Mouse (Mus musculus): ENCODE measurements around the gene Wfdc15b. TPM values are rescaled to one million over a fixed set of nuclear protein-coding genes. Genes with fewer than 3 reads are reported as not detected.

The Wfdc15b gene
- total RNA-seq (2023) = not detected in 4 replicates

DNA sequence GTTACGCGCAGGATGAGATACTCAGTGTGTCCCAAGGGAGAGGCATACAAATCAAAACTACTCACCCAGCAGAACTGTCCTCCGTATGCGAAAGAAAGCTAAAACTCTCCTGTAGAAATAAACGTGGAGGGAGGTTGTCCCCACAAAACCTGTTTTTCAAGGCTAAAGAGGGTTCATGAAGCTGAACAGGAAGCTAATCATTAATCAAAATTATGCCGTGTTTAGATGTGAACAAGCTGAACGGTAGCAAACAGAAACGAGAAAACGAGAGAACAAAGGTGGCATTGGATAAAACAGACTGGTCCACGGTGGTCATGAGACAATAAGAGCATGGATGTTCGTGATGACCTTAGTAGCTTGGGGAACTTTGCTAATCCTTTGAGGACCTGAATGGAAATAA lies at the start of gene Wfdc15b:
Gene Wfdc15b (minus strand): TSS at position 139 of the 400 bp plus-strand sequence.

GRCm38 (mm10) chr2:164256540-164256939 lies 35.1 kb upstream of the Wfdc15b start, which contains the start of gene Svs3b:
Gene Svs3b (minus strand): TSS chr2:164256640.

GRCm38 (mm10) chr2:164238366-164238765 lies 16.9 kb upstream of the Wfdc15b start, which contains the start of gene Svs2:
Gene Svs2 (minus strand): TSS chr2:164238466.

GRCm38 (mm10) chr2:164199626-164200327 lies 21.7 kb downstream of the Wfdc15b start, which contains the start of gene Wfdc15a:
Gene Wfdc15a (minus strand): TSS chr2:164200130.

DNA sequence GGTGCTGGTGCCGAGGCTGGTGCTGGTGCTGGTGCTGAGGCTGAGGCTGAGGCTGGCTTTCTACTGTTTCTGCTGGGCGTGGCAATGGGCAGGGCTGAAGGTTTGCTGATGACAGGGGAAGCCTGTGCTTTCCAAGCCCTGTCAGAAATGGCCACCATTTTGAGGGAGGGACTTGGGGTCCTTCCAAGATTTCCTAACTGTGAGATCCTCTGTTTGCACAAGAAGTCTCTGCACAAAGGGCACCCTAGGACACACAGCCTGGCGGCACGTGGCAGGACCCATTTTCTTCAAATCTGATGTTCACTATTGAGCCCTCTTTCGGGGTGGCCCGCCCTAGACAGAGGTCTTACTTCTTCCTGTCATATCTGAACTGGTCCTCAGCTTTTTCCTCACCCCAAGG lies 30.9 kb downstream of the Wfdc15b start, which contains the start of gene Wfdc12:
Gene Wfdc12 (minus strand): TSS at position 33 of the 400 bp plus-strand sequence.

DNA sequence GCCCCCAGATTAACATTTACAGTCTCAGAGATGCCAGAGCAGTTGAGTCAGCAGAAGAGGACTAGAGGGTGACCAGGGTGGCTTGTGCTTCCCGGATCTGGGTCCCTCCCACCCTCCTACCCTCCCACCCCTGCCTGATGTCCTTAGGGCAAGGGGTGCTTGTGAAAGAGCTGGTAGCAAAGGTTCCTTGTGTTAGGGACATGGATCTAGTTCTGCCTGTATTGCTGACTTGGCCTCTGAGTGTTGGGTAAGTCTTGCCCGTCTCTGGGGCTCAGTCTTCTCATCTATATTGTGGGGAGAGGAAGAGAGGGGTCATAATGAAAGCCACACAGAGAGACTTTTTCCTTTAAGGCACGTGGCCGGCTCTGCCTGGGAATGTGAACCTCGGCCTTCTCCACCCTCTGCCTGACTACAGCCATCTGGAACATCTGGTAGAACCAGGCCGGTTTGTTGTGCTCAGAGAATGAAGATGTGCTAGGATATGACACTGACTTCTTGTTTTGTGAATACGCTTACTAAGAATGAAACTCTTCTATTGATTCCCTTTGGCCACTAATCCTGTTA lies 38.7 kb downstream of the Wfdc15b start, which contains the start of gene Wfdc5:
Gene Wfdc5 (minus strand): TSS at position 51 of the 564 bp plus-strand sequence.

GRCm38 (mm10) chr2:164170902-164171301 lies 50.6 kb downstream of the Wfdc15b start, which contains the start of gene Kcns1:
Gene Kcns1 (minus strand): TSS chr2:164171113.

Other genes with a start within 250 kb of the Wfdc15b start
- gene Ywhab, start 226.7 kb downstream of the Wfdc15b start, total RNA-seq (2023) = 90.8 to 97.9 TPM (median 94.7 TPM) in 4 replicates
- gene Pabpc1l, start 196.2 kb downstream of the Wfdc15b start, total RNA-seq (2023) = 2.1 to 5.3 TPM (median 4.1 TPM) in 4 replicates
- 229 to 235 TPM (median 230 TPM) in 4 replicates for gene Stk4, start 151.3 kb downstream of the Wfdc15b start, total RNA-seq (2023)
- gene Tomm34, start 150.5 kb downstream of the Wfdc15b start, total RNA-seq (2023) = 69.8 to 74.2 TPM (median 71.3 TPM) in 4 replicates
- not detected in 4 replicates for gene Kcns1, start 50.5 kb downstream of the Wfdc15b start, total RNA-seq (2023)
- not detected in 4 replicates for gene Wfdc5, start 38.9 kb downstream of the Wfdc15b start, total RNA-seq (2023)
- not detected in 4 replicates for gene Wfdc12, start 31.1 kb downstream of the Wfdc15b start, total RNA-seq (2023)
- not detected in 4 replicates for gene Wfdc15a, start 21.5 kb downstream of the Wfdc15b start, total RNA-seq (2023)
- gene Svs2, start 16.8 kb upstream of the Wfdc15b start, total RNA-seq (2023) = not detected in 4 replicates
- gene Svs3b, start 35.0 kb upstream of the Wfdc15b start, total RNA-seq (2023) = not detected in 4 replicates
- not detected in 4 replicates for gene Svs4, start 56.8 kb upstream of the Wfdc15b start, total RNA-seq (2023)
- gene Svs3a, start 67.6 kb upstream of the Wfdc15b start, total RNA-seq (2023) = not detected in 4 replicates
- not detected in 4 replicates for gene Svs6, start 95.1 kb upstream of the Wfdc15b start, total RNA-seq (2023)
- gene Svs5, start 111.1 kb upstream of the Wfdc15b start, total RNA-seq (2023) = not detected in 4 replicates
- gene Slpi, start 167.4 kb upstream of the Wfdc15b start, total RNA-seq (2023) = 4.5 to 7.4 TPM (median 7.1 TPM) in 4 replicates
- 0.54 to 0.64 TPM (median 0.60 TPM) in 3 of 4 replicates, not detected in the other for gene Rbpjl, start 181.5 kb upstream of the Wfdc15b start, total RNA-seq (2023)
- gene Matn4, start 183.5 kb upstream of the Wfdc15b start, total RNA-seq (2023) = 0.18 to 0.46 TPM (median 0.39 TPM) in 4 replicates
- 166 to 182 TPM (median 177 TPM) in 4 replicates for gene Sdc4, start 222.2 kb upstream of the Wfdc15b start, total RNA-seq (2023)
- gene Sys1, start 235.3 kb upstream of the Wfdc15b start, total RNA-seq (2023) = 54.0 to 63.8 TPM (median 57.4 TPM) in 4 replicates
- gene Gm20458, start 239.3 kb upstream of the Wfdc15b start, total RNA-seq (2023) = 1.6 to 4.9 TPM in 2 of 4 replicates, not detected in the others